Mouse (Mus musculus): ENCODE measurements around the gene Gm28048.

Gene Gm28048

GRCm38 (mm10) chr11:22938983-22939382 lies 42.9 kb downstream of the Gm28048 start:
- no peak for DNase-seq (ENCODE audit: low spot score in 2 of 2)

GRCm38 (mm10) chr11:22937716-22938316 lies 44.1 kb downstream of the Gm28048 start:
- DNase-seq (ENCODE audit: low spot score in 2 of 2): no peak

- peak; percentile 22 to 32 for DNase-seq (ENCODE audit: low spot score in 2 of 2)
These were observed 45.3 kb downstream of the Gm28048 start for GRCm38 (mm10) chr11:22936446-22937125.

- DNase-seq (ENCODE audit: low spot score in 2 of 2): no peak
These were observed 49.7 kb downstream of the Gm28048 start for GRCm38 (mm10) chr11:22932167-22932566.

GRCm38 (mm10) chr11:22931320-22931905 lies 50.5 kb downstream of the Gm28048 start:
- no peak for DNase-seq (ENCODE audit: low spot score in 2 of 2)

- no peak for DNase-seq (ENCODE audit: low spot score in 2 of 2)
These were observed 51.8 kb downstream of the Gm28048 start for GRCm38 (mm10) chr11:22930129-22930528.

- DNase-seq (ENCODE audit: low spot score in 2 of 2): no peak
These were observed 53.2 kb downstream of the Gm28048 start for GRCm38 (mm10) chr11:22928586-22929169.

- no peak for DNase-seq (ENCODE audit: low spot score in 2 of 2)
These were observed 58.3 kb downstream of the Gm28048 start for GRCm38 (mm10) chr11:22923606-22924005.

GRCm38 (mm10) chr11:22922546-22922945 lies 59.3 kb downstream of the Gm28048 start:
- DNase-seq (ENCODE audit: low spot score in 2 of 2): no peak

GRCm38 (mm10) chr11:22919336-22919735 lies 62.6 kb downstream of the Gm28048 start:
- DNase-seq (ENCODE audit: low spot score in 2 of 2): no peak

GRCm38 (mm10) chr11:22917786-22918185 lies 64.1 kb downstream of the Gm28048 start:
- no peak for DNase-seq (ENCODE audit: low spot score in 2 of 2)

- DNase-seq (ENCODE audit: low spot score in 2 of 2): no peak
These were observed 68.1 kb downstream of the Gm28048 start for GRCm38 (mm10) chr11:22913744-22914143.

- no peak for DNase-seq (ENCODE audit: low spot score in 2 of 2)
These were observed 70.1 kb downstream of the Gm28048 start for GRCm38 (mm10) chr11:22911831-22912230.

GRCm38 (mm10) chr11:22906453-22906865 lies 75.4 kb downstream of the Gm28048 start:
- no peak for DNase-seq (ENCODE audit: low spot score in 2 of 2)

GRCm38 (mm10) chr11:22902923-22903322 lies 79.0 kb downstream of the Gm28048 start:
- DNase-seq (ENCODE audit: low spot score in 2 of 2): no peak

- DNase-seq (ENCODE audit: low spot score in 2 of 2): no peak
These were observed 81.8 kb downstream of the Gm28048 start for GRCm38 (mm10) chr11:22900041-22900440.

- DNase-seq (ENCODE audit: low spot score in 2 of 2): no peak
These were observed 84.2 kb downstream of the Gm28048 start for GRCm38 (mm10) chr11:22897642-22898041.

GRCm38 (mm10) chr11:22897127-22897526 lies 84.8 kb downstream of the Gm28048 start:
- no peak for DNase-seq (ENCODE audit: low spot score in 2 of 2)

GRCm38 (mm10) chr11:22893075-22893474 lies 88.8 kb downstream of the Gm28048 start:
- no peak for DNase-seq (ENCODE audit: low spot score in 2 of 2)

GRCm38 (mm10) chr11:22892466-22892865 lies 89.4 kb downstream of the Gm28048 start:
- DNase-seq (ENCODE audit: low spot score in 2 of 2): peak in 1 of 2 experiments; percentile 5

GRCm38 (mm10) chr11:22891876-22892275 lies 90.0 kb downstream of the Gm28048 start:
- no peak for DNase-seq (ENCODE audit: low spot score in 2 of 2)

GRCm38 (mm10) chr11:22891242-22891641 lies 90.6 kb downstream of the Gm28048 start:
- DNase-seq (ENCODE audit: low spot score in 2 of 2): no peak

- peak; percentile 33 to 40 for DNase-seq (ENCODE audit: low spot score in 2 of 2)
These were observed 92.7 kb downstream of the Gm28048 start for GRCm38 (mm10) chr11:22889224-22889623.
